ENCODE assay signal across 14 mouse cellular contexts in the genomic region with DNA sequence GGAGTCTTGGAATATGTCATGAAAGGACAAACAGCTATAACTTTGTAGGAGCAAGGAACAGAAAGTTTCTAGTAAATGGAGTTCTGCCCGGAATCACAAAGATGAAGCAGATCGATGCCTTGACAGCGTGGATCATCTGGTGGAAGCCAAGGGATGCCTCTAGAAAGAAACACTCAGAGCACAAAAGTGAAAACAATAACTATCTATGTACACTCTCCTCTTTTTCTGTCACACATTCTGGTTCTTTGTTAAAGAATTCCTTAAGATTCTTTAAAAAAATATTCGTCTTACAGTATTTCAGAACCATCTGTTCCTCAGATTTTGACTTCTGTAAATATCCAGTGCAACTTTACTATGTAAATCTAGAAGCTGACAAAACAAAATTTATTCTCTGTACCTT.
"Had no signal": no experiment of that assay in that cellular context is flagged by ENCODE, and none has a peak within 500 bp of the region (broad histone marks: within the 10 kb centered on the region; RNA-seq: fewer than 3 reads in every experiment).

No protein-coding gene starts in this region.

- H3K27ac ChIP-seq: left cerebral cortex, adult 2 months; liver, embryonic 14.5 days; macrophage; midbrain, embryonic 12.5 days had no signal

- ATAC-seq: liver, postnatal 0 days; lung, postnatal 0 days had no signal

- H3K9ac ChIP-seq: liver, embryonic 14.5 days; liver, postnatal 0 days; lung, embryonic 14.5 days; midbrain, embryonic 12.5 days had no signal

- H3K4me2 ChIP-seq: lung, embryonic 14.5 days; midbrain, embryonic 12.5 days had no signal

- DNase-seq: kidney, adult 18-20 months; kidney, adult 9 months; kidney, postnatal 10 days; kidney, postnatal 36 days; layer of hippocampus, postnatal 36 days; liver, postnatal 0 days; lung, embryonic 14.5 days; thymus, adult 18-20 months; thymus, postnatal 36 days had no signal

- H3K4me3 ChIP-seq: left cerebral cortex, adult 2 months; midbrain, embryonic 12.5 days had no signal

- H3K9me3 ChIP-seq: midbrain, embryonic 12.5 days had no signal

- H3K27me3 ChIP-seq: midbrain, embryonic 12.5 days had no signal

- H3K36me3 ChIP-seq: midbrain, embryonic 12.5 days had no signal
